Mouse (Mus musculus) liver, postnatal 0 days (tissue): ENCODE data around the gene Pcdh9. TPM values are rescaled to one million over a fixed set of nuclear protein-coding genes. Genes with fewer than 3 reads are reported as not detected.

Experiments used
- ATAC-seq: fragments of 200-750 bp; cut with Nextera tagmentation; 2 replicates; pipeline ENCODE4 v1.8.0; 2017; ENCODE audit warnings: mild to moderate bottlenecking, moderate library complexity
- DNase-seq: peaks from one replicate; pipeline ENCODE4 v3.0.0-alpha.2; 2016
- H3K27ac ChIP-seq: fragments of 300-500 bp; sonication (generic); 2 replicates; pipeline ENCODE4 v1.5.1; 2014; ENCODE audit warnings: antibody characterized with exemption, moderate library complexity, mild to moderate bottlenecking, low read depth
- H3K27me3 ChIP-seq: fragments of 300-500 bp; sonication (generic); 2 replicates; pipeline ENCODE4 v1.6.1; 2014; ENCODE audit warnings: low read length, control low read depth, mixed read lengths; ENCODE audit not compliant: insufficient read depth
- H3K36me3 ChIP-seq: fragments of 300-500 bp; sonication (generic); replicated peaks from 2 replicates; pipeline ENCODE4 v1.6.1; 2014; ENCODE audit warnings: mild to moderate bottlenecking, control low read depth, low read length, moderate library complexity, mixed read lengths; ENCODE audit not compliant: insufficient read depth
- H3K4me1 ChIP-seq: fragments of 300-500 bp; sonication (generic); 2 replicates; pipeline ENCODE4 v1.6.1; 2014; ENCODE audit warnings: antibody characterized with exemption, mild to moderate bottlenecking, control low read depth; ENCODE audit not compliant: insufficient read depth
- H3K4me2 ChIP-seq: fragments of 300-500 bp; sonication (generic); 2 replicates; pipeline ENCODE4 v1.6.1; 2014; ENCODE audit warnings: low read depth, mild to moderate bottlenecking, low read length, moderate library complexity, mixed read lengths
- H3K4me3 ChIP-seq: fragments of 300-500 bp; sonication (generic); 2 replicates; pipeline ENCODE4 v1.5.1; 2014; ENCODE audit warnings: low read depth, low read length
- H3K9ac ChIP-seq: fragments of 300-500 bp; sonication (generic); replicated peaks from 2 replicates; pipeline ENCODE4 v1.6.1; 2014; ENCODE audit warnings: mild to moderate bottlenecking, moderate library complexity
- H3K9me3 ChIP-seq: fragments of 300-500 bp; sonication (generic); 2 replicates; pipeline ENCODE4 v1.6.1; 2016; ENCODE audit warnings: mild to moderate bottlenecking, control low read depth, low read length, mixed read lengths
- CTCF ChIP-seq: sonication (generic); IDR thresholded peaks from 2 replicates; pipeline ENCODE4 v1.5.1; 2016; ENCODE audit warnings: antibody characterized with exemption, low read depth
- EP300 ChIP-seq: IDR thresholded peaks from 2 replicates; pipeline ENCODE4 v1.6.1; 2016; ENCODE audit warnings: antibody characterized with exemption, low read depth, mild to moderate bottlenecking
- WGBS: fragments of 180-500 bp; shearing (Covaris S2); extraction: QIAGEN DNeasy Blood & Tissue Kit; methylation state at CpG from one replicate; pipeline ENCODE4 v1.1.7; 2014; ENCODE audit not compliant: insufficient replicate concordance; 5-methylcytosine and 5-hydroxymethylcytosine counted together
- polyA plus RNA-seq: library from polyadenylated mRNA; unstranded; fragments of >200 nt; fragmentation: Nextera tagmentation; extraction: Ambion mirVana; gene quantifications from 2 replicates; pipeline ENCODE4 v1.2.1, GENCODE M21; 2015

Gene Pcdh9
- polyA plus RNA-seq, 1 experiment from 2014 or later = 0.31 TPM

- H3K36me3 ChIP-seq = no peaks in the 10 kb centered on the region
- no peaks in the 10 kb centered on the region for H3K4me1 ChIP-seq
- ATAC-seq (no peak), DNase-seq (no peak)
- no peak overlapping the region for H3K9ac ChIP-seq
- H3K4me3 ChIP-seq = no peak overlapping the region
- H3K27me3 ChIP-seq = no peaks in the 10 kb centered on the region
- H3K4me2 ChIP-seq = no peak overlapping the region
- no peak overlapping the region for H3K27ac ChIP-seq
- TF ChIP-seq EP300 = no peak
- TF ChIP-seq CTCF = no peak
- 80% methylated on average over 9 of the region's 9 CpGs for WGBS
- no peaks in the 10 kb centered on the region for H3K9me3 ChIP-seq
Observed at GRCm38 (mm10) chr14:93621211-93621610, 269.3 kb downstream of the Pcdh9 start.

DNA sequence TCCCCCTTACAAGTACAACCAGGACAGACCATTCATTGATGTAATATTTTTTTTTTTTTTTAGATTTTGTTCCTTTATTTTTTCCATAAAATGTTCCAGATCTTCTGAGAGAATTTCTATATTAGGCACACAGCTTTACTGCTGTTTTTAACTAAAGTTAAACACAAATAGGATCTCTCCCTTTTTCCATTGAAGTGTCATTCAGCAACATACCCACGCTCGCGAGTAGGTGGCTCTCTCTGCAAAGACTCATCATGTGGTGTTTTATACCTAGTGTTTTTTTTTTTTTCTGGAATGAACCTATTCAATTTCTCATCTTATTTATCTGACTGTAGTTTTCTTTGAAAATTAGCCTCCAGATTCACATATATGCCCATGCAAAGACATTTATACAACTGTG is 282.9 kb downstream of the Pcdh9 start:
- no peak for ATAC-seq
- H3K4me1 ChIP-seq = no peaks in the 10 kb centered on the region
- no peak overlapping the region for H3K9ac ChIP-seq
- no peak for DNase-seq
- no peaks in the 10 kb centered on the region for H3K27me3 ChIP-seq
- no peak overlapping the region for H3K4me2 ChIP-seq
- 91% methylated on average over 3 of the region's 3 CpGs for WGBS
- no peak for TF ChIP-seq EP300
- no peak for TF ChIP-seq CTCF
- no peak overlapping the region for H3K4me3 ChIP-seq
- no peaks in the 10 kb centered on the region for H3K36me3 ChIP-seq
- H3K27ac ChIP-seq = no peak overlapping the region
- no peaks in the 10 kb centered on the region; the same call in 1 of the 2 replicates for H3K9me3 ChIP-seq

GRCm38 (mm10) chr14:93599997-93600396 is 290.5 kb downstream of the Pcdh9 start:
- no peak overlapping the region for H3K9ac ChIP-seq
- 77% methylated on average over 4 of the region's 4 CpGs for WGBS

GRCm38 (mm10) chr14:93585432-93586024 is 305.0 kb downstream of the Pcdh9 start:
- Histone ChIP-seq H3K9me3 (no peaks in the 10 kb centered on the region), H3K36me3 (no peaks in the 10 kb centered on the region), H3K27me3 (no peaks in the 10 kb centered on the region), H3K27ac (no peak overlapping the region), H3K9ac (no peak overlapping the region), H3K4me2 (no peak overlapping the region), H3K4me3 (no peak overlapping the region), H3K4me1 (no peaks in the 10 kb centered on the region)
- ATAC-seq (no peak), DNase-seq (no peak)
- TF ChIP-seq CTCF (no peak), EP300 (no peak)
- 71% methylated on average over 3 of the region's 3 CpGs for WGBS

More at GRCm38 (mm10) chr14:93599997-93600396, 290.5 kb downstream of the Pcdh9 start:
- no peak overlapping the region for H3K4me2 ChIP-seq
- no peaks in the 10 kb centered on the region for H3K4me1 ChIP-seq
- ATAC-seq (no peak), DNase-seq (no peak)
- no peak for TF ChIP-seq EP300
- TF ChIP-seq CTCF = no peak
- H3K4me3 ChIP-seq = no peak overlapping the region
- H3K27me3 ChIP-seq = no peaks in the 10 kb centered on the region
- H3K9me3 ChIP-seq = no peaks in the 10 kb centered on the region
- H3K27ac ChIP-seq = no peak overlapping the region
- no peaks in the 10 kb centered on the region for H3K36me3 ChIP-seq

DNA sequence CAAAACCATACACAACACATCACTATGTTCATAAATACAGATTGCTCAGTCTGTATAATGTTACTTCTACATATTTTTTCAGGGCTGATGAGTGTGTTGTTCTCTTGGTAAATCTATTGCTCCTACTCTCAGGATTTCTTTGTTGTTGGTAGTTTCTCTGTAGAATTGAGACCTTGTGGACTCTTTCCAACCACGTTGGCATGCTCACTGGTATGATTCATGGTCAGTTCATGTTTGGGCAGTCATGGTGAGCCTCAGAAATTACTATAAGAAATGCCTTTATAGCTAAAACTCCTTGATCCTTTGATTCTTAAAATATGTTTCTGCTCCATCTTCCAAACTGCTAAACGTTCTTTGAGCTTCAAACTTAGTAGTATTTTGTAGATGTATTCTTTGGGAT is 326.1 kb downstream of the Pcdh9 start:
- WGBS = 56% methylated on average over 2 of the region's 2 CpGs
- DNase-seq = no peak

GRCm38 (mm10) chr14:93561577-93561976 is 328.9 kb downstream of the Pcdh9 start:
- no peak overlapping the region for H3K27ac ChIP-seq
- ATAC-seq (no peak), DNase-seq (no peak)
- no peaks in the 10 kb centered on the region for H3K27me3 ChIP-seq
- WGBS = 73% methylated on average over 1 of the region's 1 CpGs
- H3K4me1 ChIP-seq = no peaks in the 10 kb centered on the region
- H3K9me3 ChIP-seq = no peaks in the 10 kb centered on the region
- no peak overlapping the region for H3K4me2 ChIP-seq
- TF ChIP-seq CTCF = no peak
- TF ChIP-seq EP300 = no peak
- no peak overlapping the region for H3K9ac ChIP-seq
- no peaks in the 10 kb centered on the region for H3K36me3 ChIP-seq
- no peak overlapping the region for H3K4me3 ChIP-seq

More for the DNA sequence above, 326.1 kb downstream of the Pcdh9 start:
- Histone ChIP-seq H3K36me3 (no peaks in the 10 kb centered on the region), H3K9ac (no peak overlapping the region), H3K9me3 (no peaks in the 10 kb centered on the region; the same call in 1 of the 2 replicates), H3K4me2 (no peak overlapping the region), H3K27ac (no peak overlapping the region), H3K4me3 (no peak overlapping the region), H3K27me3 (no peaks in the 10 kb centered on the region), H3K4me1 (no peaks in the 10 kb centered on the region)
- TF ChIP-seq CTCF (no peak), EP300 (no peak)
- no peak for ATAC-seq
